Mouse (Mus musculus): ENCODE data around the gene Tmem140. TPM values are rescaled to one million over a fixed set of nuclear protein-coding genes. Genes with fewer than 3 reads are reported as not detected.

The Tmem140 gene
- total RNA-seq, 2 experiments from 2014 or later = 23.8 to 39.5 TPM

DNA sequence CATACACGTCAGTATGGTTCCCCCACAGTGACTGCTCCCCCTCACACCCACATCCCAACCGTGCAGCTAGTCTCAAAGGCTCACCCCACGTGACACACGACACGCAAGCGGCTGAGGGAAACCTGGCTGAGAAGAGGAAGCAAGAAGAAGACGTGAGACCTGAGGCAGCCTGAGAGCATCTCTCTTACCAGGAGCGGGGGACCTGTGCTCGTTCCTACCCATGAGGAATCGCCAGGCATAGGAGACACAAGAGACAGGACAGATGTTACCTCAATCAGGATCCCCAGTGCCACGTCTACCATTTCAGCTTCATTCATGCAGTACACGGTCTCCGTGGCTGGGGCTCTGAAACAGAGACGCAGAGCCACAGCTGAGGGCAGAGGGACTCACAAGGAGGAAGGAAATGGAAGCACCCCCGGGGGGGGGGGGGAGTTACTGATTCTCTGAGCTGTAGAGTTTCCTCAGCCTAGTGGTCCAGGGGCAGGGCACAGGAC lies 12.4 kb downstream of the Tmem140 start:
- no peak for DNase-seq (ENCODE audit: low spot score in 2 of 2)

DNA sequence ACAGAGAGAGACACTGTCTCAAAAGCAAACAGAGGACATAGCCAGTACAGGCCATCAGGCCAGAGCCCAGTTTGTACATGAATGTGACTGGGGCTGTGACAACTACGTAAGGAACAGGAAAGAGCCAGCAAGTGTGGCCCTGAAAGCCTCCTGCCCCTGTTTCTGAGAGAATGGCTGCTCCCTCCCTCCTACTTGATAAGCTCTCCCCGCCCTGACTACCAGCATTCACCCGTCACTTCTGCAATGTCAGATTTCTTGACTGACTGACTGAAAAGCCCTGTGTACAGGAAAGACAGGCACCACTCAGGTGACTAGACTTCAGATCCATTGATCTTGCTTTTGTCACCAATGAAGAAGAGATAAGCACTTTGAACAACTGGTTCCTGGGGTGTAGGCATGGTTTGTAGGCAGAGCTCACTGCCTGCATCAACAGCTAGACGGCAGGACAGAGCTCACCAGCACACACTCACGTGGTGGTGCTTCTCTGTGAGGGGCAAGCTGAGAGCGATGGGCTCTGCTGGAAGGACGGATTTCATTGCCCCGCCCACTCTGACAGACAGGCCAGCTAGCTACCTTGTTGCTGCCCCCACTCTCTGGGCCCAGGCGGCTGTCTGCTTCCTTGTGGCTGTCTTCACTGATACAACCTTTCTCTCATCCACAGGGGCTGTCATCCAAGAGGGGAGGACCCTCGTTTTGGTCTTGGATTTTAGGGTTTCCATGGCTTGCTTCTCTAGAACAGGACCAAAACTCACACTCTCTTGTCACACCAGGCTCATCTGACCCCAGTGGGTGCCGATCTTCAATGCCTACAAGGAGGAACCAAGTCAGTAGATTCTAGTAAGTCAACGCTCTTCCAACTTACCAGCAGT lies 13.3 kb downstream of the Tmem140 start:
- no peak for DNase-seq (ENCODE audit: low spot score in 2 of 2)

DNA sequence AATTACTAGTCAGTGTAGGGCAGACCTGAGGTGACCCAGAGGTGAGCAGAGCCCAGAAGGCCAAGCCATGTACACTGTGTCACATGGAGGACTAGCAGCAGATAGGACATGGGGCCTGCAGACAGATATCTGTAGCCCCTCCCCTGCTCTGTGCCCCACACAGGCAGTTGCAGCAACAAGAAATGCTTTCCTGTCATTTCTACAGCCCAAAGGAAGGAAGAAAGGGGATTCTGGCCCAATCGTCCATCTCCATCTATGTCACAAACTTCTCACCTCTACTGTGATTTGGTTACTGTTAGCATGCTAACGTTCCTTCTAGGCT lies 13.8 kb downstream of the Tmem140 start:
- no peak for DNase-seq (ENCODE audit: low spot score in 2 of 2)

DNA sequence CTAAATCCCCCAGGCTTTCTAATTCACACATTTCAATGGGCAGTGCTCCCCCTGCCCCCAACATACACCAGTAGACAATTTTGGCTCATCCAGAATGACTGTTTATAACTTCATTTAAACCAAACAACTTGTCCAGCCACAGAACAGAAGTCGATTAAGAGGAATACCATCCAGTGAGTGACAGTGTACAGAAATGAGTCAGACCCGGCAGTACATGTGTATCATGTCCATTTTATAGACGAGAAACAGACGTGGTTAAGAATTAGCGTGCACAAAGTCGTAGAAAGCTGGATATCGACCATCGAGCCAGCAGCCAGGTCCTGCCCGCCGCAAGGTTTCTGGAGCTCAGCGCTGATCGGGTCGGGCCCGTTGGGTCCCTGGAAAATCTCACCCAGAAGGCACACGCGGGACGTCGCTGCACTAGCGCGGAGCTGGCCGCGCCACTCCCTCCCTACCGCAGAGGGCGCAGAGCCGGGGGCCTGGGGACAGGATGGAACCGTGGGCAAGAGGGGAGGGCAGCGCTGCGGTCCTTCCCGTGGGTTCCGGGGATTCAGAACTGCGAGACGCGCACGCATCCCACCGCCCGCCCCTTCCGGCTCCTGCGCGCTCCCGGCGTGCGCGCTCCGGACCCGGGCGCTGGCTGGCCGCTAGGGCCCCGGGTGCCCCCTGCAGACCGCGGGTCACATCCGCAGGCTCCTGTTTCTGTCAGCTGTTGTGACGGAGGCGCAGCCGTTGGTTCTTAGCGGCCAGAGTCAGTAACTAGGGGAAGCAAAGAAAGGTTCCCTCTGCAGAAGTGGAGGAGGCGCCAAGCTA lies 14.8 kb downstream of the Tmem140 start, which contains the start of gene Cyren:
Gene Cyren, minus strand, starts transcription at position 552 of the 813 bp plus-strand sequence.
- peak; percentile 91 to 94 for DNase-seq (ENCODE audit: low spot score in 2 of 2)

DNA sequence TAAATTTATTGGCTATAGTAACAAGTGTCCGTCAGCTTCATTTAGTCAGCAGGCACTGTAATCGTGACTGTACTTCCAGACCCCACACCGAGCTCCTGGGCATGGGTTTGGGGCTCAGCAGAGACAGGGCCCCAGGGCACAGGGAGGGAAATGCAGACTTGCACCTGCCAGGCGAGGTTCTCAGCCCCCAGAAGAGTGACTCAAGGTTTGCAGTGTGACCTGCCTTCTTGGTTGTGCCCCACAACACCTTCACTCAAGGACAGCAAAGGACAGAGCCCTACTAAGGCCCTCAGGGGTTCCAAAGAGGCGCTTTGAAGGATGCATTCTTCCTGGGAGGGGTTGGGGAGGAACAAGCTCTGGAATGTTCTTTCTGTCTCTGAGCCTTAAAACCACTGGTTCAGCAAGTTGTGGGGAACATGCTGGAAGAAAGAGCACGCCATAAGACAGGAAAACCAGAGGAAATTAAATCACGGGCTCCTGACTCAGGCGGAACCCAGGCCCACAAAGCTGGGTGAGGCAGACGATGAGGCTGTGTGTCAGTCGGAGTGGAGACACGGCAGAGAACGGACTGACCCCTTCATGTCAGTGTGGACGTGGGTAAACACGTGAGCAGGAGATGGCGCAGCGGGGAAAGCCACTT lies 16.3 kb downstream of the Tmem140 start:
- DNase-seq (ENCODE audit: low spot score in 2 of 2) = no peak

DNA sequence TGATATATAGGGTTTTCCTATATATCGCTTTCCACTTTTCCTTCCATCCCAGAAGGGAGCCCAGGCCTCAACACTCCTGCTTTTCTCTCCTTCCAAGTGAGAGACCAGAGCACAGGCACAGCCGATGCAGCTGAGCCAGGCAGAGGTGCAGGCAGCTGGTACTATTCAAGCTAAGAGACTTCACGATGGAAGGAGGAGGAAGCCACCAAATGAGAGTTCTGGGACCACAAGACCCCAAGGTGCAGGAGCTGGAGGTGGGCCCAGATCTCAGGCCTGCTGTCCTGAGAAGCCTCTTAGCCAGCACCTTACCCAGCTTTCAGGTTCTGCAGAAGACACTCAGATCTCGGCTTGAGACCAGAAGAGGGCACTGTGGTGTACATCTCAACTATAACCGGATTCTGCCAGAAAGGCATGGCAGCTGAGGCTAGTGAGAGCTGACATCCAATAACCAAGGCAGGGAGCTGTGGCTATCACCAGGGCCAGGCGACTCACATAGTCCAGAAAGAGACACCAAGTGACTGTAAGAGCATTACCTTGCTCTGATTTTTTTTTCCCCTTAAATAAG lies 17.0 kb downstream of the Tmem140 start:
- no peak for DNase-seq (ENCODE audit: low spot score in 2 of 2)

DNA sequence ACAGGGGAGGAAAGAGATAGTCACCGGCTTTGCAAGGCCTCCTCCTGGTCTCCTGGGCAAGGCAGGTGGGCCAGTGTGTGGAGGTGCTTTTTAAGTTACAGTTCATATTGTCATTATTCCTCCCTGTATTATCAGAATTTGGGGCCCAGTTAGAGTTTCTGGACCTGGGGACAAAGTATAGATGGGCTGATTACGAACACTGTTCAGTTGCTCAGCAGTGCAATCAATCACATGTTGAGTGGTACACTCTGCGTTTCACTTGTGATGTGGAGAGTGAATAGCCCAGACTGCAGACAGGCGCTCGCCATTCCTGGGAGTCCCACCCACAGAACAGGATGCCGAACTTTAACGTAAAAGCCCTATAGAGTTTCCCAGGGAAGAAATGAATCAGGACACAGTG lies 21.8 kb downstream of the Tmem140 start:
- DNase-seq (ENCODE audit: low spot score in 2 of 2) = no peak

DNA sequence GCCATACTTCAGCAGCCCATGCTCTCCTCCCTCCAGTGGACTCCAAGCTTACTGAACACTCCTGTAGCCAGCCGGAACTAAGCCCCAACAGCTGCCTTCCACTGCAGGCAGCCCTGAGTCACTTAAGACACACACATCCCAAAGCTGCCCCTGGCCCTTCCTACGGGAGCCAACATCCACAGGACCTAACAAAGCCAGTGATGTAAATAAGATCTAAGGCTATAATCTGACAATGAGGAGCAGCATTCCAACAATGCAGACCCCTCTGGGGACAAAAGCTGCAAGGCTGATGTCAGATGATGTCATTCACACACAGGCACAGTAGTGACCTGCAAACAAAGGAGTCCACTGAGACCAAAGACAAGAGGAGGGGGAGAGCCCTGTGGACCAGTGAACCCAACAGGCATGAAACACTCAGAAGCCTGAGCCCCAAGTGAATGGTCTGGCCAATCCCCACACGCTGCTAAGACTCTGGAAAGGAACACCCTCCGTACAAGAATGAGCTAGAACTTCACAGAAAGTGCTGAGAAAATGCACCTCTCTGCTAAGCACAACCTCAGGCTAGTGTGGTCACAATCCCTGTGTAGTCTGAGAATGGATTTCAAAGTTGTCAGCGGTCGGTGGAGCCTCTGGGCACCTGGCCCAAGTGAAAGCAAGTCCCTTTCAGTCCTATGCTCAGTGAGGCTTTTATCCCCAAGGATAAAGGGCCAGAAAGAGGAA lies 24.3 kb downstream of the Tmem140 start:
- no peak for DNase-seq (ENCODE audit: low spot score in 2 of 2)

DNA sequence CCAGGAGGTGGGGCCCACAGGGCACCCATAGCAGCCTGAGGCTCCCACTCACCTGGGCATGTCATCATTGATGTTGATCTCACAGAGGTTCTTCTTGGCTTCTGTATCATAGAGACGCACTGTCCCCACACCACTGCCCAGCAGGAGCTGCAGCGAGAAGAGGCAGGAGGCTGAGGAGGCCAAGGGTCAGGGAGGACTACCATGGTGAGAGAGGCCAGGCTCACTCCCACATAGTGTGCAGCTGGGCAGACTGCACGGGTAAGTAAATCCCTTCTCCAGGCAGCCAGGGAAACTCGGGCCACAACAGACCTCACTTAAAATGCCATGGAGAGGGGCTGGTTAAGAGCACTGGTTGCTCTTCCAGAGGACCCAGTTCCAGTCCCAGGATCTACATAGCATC lies 26.2 kb downstream of the Tmem140 start:
- no peak for DNase-seq (ENCODE audit: low spot score in 2 of 2)

DNA sequence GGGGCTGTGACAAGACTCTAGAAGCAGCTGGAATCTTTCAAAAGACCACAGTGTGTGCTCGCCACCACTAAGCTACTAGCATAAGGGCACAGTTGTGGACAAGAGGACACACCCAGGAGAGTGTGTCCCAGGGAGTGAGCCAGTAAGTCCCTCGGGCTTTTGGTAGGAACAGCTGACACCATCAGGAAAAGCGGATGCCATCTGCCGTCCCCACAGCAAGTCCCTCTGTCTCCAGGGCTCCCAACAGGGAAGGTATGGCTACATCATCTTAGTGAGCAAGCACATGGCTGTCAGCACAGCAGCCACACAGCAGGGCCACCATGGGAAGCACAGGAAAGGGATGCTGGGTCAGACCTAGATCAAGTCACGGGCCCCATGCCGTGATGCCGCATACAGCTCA lies 32.6 kb downstream of the Tmem140 start:
- DNase-seq (ENCODE audit: low spot score in 2 of 2) = no peak

DNA sequence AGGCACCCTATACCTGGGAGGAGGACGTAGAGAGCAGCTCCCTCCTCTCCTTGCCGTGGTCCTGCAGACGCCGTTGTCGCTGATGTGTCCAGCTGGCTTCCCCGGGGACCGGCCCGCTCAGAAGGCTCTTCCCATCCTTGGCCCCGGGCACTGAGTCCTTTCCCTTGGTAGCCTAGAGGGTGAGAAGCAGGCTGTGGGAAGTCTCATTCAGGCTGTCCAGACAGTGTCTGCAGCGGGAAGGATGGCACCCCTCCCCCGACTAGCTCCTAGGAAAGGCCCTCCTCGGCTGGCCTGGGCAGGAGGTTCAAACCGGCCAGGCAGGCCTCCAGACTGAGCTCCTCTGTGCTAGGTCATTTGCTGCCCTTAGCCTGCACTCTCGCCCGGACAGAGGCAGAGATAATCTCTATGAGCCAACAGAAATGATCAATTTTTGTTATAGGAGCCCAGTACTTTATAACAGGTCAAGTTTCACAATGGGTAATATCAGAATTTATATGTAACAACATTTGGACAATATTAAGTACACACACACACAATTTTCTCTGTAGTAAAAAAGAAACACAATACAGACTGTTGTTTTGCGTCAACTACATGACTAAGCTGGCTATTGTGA lies 33.3 kb downstream of the Tmem140 start:
- no peak for DNase-seq (ENCODE audit: low spot score in 2 of 2)

DNA sequence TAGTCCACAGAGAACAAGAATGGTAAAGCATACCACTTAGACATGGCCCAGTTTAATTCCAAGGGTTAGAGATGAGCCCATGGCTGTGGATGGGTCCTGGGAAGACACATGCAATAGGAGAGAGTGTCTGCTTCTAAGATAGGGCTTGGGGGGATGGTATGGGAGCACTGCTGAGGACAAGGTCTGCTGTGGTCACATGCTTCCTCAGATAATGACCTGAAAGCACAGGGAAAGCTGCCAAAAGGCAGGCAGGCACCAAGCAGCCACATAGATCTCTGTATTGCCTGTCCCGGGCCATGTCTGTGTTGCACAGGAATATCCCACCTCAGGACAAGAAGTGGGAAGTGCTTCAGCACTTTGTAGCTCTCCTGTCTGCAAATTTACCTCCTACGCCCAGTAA lies 36.2 kb downstream of the Tmem140 start:
- DNase-seq (ENCODE audit: low spot score in 2 of 2) = no peak

DNA sequence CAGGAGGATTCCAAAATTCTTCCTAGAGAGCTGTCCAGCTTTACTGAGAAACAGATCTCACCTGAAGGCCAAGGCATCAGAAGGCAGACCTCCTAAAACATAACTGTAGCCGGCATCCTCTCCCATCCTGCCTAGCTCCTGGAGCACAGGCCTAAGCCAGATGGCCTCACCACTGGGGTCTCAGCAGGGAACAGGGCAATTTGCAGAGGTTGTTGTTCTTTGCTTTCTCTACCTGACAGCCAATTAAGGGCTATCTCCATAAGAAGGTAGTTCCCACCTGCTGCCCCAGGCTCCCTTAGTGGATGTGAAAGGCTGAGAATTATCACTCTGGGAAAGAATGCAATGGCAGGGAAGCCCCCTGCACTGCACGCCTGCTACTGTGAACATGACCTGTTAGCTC lies 38.0 kb downstream of the Tmem140 start:
- no peak for DNase-seq (ENCODE audit: low spot score in 2 of 2)

DNA sequence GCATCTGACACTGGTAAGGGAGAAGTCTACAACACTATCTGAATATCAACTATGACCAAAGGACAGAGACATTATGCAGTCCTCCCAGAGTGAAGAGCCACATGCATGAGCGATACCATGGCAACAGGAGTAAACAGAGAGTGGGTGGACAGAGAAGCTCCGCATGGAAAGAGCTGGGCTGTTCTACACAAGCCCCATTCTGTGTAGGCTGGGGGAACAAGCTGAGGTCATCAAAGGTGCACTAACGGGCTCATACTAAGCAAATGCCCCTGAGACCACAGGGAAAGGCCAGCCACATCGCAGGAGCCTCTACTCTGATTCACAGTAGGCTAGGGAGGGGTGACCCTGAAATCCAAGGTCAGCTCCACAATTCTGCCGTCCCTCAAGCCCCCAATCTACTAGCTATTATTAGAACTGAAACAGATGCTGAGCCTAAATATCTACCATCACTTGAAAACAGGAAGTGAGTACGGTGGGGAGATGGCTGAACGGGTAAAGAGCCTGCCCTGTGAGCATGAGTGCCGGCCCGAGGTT lies 39.0 kb downstream of the Tmem140 start:
- no peak for DNase-seq (ENCODE audit: low spot score in 2 of 2)

DNA sequence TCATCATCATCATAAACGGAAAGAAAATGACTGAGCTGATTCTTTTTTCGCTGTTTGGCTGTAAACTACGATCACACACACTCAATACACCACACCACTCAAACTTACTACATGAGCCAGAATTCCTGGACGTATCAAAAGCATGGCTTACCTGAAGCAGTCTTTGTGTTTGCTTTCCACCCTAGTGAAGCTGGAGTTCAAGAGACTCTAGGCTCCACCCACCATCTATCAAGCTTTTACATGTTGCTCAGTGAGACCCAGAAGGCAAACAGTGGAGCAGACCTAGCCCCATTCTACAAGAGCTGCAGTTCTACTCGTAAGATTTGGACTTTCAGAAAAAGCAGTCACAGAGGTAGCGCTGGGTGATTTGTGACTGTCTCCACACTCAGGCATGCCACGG lies 39.6 kb downstream of the Tmem140 start:
- DNase-seq (ENCODE audit: low spot score in 2 of 2) = no peak

DNA sequence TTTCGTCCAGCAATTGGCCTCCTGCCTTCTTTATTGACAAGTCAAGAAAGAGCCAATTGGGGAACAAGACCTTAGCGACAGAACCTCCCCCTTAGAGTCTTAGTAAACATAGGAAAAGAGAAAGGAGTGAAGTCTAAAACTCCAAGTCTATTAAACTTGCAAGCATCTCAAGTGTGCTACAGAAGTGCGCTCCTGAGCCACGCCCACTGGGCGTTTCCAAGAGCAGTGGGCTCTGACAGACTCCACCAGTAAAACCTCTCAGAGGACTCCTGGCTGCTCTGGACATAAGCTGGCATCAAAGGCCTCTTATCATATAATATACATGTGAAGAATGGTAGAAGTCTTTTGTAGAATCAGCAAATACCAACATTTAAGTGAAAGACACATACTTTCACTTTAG lies 40.5 kb downstream of the Tmem140 start:
- no peak for DNase-seq (ENCODE audit: low spot score in 2 of 2)

DNA sequence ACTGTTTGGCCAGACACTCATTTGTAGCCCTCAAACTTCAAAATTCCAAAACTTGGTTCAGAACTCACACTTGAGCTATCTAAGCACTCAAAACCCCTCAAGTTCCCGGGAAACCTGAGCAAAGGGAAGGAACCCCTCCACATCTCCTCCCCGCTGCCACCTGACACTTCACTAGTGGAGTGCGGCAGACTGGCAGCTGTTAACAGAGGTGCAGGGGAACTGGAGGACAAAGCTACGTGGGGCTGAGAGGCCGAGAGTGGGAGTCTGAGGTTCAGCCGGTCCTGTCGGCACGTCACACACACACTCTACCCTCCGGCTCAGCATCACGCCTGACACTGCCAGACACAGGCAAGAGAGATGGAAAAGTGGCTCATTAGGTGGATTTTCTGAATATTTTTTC lies 40.9 kb downstream of the Tmem140 start:
- DNase-seq (ENCODE audit: low spot score in 2 of 2) = no peak

DNA sequence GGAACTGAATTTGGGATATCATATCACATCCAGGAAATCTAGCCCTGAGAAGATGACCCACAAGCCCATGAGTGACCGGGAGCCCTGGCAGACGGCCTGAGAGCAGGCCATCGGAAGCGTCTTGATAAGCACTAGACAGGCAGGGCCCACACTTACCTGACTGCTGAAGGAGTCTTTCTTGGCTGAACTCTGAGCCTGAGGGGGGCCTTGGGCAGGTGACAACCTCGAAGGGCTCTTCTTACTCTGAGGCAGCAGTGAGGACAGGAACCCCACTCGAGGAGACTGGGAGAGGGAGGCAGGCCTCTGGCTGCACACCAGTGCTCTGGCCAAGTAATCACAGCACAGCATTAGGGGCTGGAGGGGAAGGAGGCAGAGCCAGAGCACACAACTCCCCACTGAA lies 41.4 kb downstream of the Tmem140 start:
- DNase-seq (ENCODE audit: low spot score in 2 of 2) = no peak

DNA sequence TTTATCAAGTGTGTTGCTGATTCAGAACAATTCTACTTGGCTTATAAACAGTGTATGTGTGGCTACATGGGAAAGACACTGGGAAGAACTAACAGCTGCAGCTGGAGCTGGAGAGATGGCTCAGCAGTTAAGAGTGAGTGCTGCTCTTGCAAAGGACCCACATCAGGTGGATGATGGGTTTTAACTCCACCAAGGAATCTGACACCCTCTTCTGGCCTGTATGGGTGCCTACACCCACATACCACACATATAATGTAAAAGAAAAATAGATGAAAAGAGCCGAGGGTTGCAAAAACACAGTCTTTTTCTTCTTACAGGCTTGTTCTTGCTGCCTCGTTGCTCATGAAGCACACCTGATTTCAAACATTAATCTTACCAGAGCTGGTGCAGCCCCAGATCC lies 43.2 kb downstream of the Tmem140 start:
- no peak for DNase-seq (ENCODE audit: low spot score in 2 of 2)

DNA sequence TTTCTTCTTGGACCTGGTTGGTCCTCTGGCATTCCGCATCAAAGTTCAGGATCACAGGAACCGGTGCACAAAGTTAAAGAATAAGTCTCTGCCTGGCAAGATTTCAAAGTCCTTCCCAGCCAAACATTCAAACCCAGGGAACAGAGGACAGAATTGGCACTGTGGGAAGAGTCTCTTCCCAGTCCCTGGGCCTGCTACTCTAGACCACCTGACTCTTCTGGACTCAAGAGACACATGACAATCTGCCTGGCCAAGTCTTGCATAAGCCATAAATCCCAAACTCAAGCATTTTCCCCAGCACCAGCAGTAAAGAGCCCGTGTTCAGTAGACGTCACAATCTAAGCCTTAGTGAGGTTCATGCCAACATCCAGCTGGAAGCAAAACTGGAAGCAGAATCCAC lies 43.7 kb downstream of the Tmem140 start:
- no peak for DNase-seq (ENCODE audit: low spot score in 2 of 2)
